Mouse (Mus musculus) heart, postnatal 0 days (tissue): ENCODE measurements at regions not wholly inside any gene's neighbourhood (a gene's known extent, or its start where the extent isn't known, plus 50 kb on each side); places are given as distances from the start of the nearest gene placed in this dataset.

Source experiments
- CTCF ChIP-seq: IDR thresholded peaks from 2 replicates; pipeline ENCODE4 v1.5.1; 2016; ENCODE audit warnings: antibody characterized with exemption, control low read depth, low read depth
- EP300 ChIP-seq: IDR thresholded peaks from 2 replicates; pipeline ENCODE4 v1.6.1; 2016; ENCODE audit warnings: antibody characterized with exemption, low read depth

- TF ChIP-seq CTCF, result no peak
- TF ChIP-seq EP300, result no peak
Observed at GRCm38 (mm10) chr14:102811678-102812081, 170.8 kb downstream of the Kctd12 start.
